Mouse (Mus musculus): ENCODE measurements around the gene Smim7. TPM values are rescaled to one million over a fixed set of nuclear protein-coding genes. Genes with fewer than 3 reads are reported as not detected.

The Smim7 gene
- polyA plus RNA-seq, 1 experiment: 0.97 TPM

DNA sequence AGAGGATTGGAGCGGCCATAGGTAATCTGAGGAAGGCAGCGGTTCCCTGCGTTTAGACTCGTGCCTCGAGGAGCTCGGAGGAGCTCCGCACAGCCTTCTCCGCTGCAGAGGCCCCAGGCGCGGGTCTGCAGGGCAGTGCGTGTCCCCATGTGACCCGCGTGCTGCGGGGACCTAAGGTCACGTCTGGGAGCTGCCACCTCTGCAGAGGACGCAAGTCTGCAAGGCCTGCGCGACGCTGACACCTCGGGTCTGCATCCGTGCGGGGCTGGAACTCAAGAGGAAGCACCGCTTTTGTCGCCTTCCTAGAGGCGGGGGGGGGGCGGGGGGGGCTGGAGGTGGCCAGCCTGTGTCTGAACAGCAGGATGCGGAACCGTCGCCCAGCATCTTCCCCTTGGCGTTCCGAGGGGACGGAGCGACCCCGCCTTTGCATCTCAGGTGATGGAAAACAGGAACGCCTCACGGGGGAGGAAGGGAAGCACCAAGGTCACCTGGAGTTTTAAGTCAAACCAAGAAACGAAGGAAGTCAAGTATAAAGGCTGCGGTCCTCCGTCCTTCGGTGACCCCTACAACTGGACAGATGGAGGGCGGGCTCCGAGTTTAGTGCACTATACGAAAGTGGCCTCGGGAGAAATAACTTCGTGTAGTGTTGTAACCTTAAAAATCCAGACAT is 22.1 kb downstream of the Smim7 start:
- Histone ChIP-seq H3K4me3 (replicated peaks) (peak overlapping the region; percentile 98), H3K27me3 (ENCODE audit: control insufficient read depth) (no peaks in the 10 kb centered on the region), H3K9me3 (ENCODE audit: control insufficient read depth, low read length) (no peaks in the 10 kb centered on the region), H3K36me3 (ENCODE audit: control insufficient read depth) (peaks cover 26% of the 10 kb centered on the region), H3K4me1 (ENCODE audit: control insufficient read depth) (peaks cover 45% of the 10 kb centered on the region)
- TF ChIP-seq TAL1 (IDR thresholded peaks at IDR 0.05; ENCODE audit: low read length) (no peak), GATA1 (IDR thresholded peaks at IDR 0.05; ENCODE audit: low read length) (no peak)

DNA sequence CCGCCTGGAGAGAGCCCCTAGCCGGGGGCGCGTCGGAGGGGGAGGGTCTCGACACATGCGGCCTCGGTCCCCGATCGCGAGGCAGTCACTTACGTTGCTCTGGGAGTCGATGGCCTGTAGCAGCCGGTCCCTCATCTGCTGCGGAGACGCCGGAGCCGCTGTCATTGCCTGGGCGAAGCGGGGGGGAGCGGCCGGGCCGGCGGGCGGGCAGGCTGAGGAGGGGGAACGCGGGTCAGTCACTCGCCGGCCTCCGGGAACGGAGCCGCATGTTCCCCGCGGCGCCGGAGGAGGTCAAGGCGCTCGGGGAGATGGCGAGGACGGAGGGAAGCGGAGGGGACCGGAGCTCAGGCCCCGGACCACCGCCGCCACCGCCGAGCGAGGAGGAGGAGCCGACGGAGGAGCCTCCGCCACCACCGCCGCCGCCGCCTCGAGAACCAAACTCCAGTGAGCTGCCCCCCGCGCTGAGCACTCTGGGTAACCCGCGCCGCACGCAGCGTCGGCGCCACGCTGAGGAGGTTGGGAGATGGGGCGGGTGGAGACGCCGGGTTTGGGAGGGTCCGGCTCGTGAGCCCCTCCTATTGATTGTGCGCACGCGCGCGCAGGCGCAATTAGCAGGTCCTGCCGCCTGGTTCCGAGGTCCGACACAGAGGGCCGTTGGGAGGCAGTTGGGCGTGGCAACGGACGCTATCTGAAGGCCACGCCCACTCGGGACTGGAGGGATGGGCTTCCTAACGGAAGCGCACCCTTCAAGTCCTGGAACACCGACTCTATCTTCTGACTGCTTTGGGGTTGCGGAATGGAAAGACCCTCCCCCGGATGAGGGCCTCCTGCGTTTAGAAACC is 22.9 kb downstream of the Smim7 start, which contains the start of gene Med26:
Gene Med26 (minus strand): TSS at position 469 of the 842 bp plus-strand sequence.
- no peaks in the 10 kb centered on the region for H3K27me3 ChIP-seq (ENCODE audit: control insufficient read depth)
- peaks cover 49% of the 10 kb centered on the region for H3K4me1 ChIP-seq (ENCODE audit: control insufficient read depth)
- peaks cover 33% of the 10 kb centered on the region for H3K36me3 ChIP-seq (ENCODE audit: control insufficient read depth)
- H3K9me3 ChIP-seq (ENCODE audit: control insufficient read depth, low read length): no peaks in the 10 kb centered on the region
- TF ChIP-seq GATA1 (IDR thresholded peaks at IDR 0.05; ENCODE audit: low read length) (no peak), TAL1 (IDR thresholded peaks at IDR 0.05; ENCODE audit: low read length) (no peak)
- H3K4me3 ChIP-seq (replicated peaks): peak within 1 kb of the TSS; percentile 98

DNA sequence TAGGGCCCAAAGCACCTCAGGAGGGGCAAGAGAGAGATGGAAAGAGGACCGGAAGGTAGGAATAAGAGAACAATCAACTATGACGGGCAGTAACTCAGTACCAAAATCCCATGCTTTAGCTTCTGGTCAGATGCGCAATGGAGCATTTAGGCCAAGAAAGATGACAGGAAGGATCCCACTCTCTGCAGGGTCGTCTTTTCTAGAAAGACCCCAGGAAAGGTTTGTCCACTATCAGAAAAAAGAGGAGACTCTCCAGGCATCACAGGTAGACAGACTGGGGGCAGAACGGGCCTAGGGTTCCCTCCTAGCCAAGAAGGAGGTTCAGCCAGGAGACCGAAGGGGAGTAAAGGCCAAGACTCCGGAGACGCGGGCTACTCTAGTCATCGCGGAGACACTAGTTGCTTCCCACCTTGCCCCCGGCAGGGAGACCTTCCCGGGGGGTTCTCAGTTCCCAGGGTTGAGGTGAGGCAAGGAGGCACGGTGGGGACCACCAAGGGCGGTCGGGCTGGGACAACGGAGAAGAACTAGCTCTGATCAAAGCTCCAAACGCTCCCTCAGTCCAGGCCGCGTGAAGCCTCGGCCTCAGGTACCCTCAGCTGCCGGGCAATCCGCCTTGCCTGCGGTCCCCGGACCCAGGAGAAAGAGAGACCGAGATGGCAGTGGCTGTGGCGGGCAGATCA is 23.6 kb downstream of the Smim7 start:
- Histone ChIP-seq H3K36me3 (ENCODE audit: control insufficient read depth) (peaks cover 37% of the 10 kb centered on the region), H3K9me3 (ENCODE audit: control insufficient read depth, low read length) (no peaks in the 10 kb centered on the region), H3K4me1 (ENCODE audit: control insufficient read depth) (peaks cover 54% of the 10 kb centered on the region), H3K27me3 (ENCODE audit: control insufficient read depth) (no peaks in the 10 kb centered on the region), H3K4me3 (replicated peaks) (peak overlapping the region; percentile 98)
- TF ChIP-seq TAL1 (IDR thresholded peaks at IDR 0.05; ENCODE audit: low read length) (no peak), GATA1 (IDR thresholded peaks at IDR 0.05; ENCODE audit: low read length) (no peak)

DNA sequence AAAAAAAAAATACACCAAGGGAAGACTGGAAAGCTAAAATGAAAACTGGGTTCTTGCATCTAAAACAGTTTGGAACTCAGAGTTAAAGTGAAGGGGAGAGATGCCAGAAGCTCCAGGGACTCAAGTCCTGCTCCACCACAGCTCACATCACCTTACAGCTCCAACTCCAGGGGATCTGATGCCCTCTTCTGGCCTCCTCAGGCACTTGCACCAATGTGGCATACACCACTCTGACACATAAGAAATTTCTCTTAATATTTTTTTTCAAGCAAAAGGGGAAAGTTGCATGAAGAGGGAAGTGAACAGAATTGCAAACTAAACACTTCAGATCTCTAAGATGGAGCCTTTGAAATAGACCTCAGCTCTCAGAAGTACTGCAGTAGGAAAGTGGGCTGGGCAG is 31.7 kb downstream of the Smim7 start:
- TF ChIP-seq GATA1 (IDR thresholded peaks at IDR 0.05; ENCODE audit: low read length) (no peak), TAL1 (IDR thresholded peaks at IDR 0.05; ENCODE audit: low read length) (no peak)
- Histone ChIP-seq H3K9me3 (ENCODE audit: control insufficient read depth, low read length) (no peaks in the 10 kb centered on the region), H3K27me3 (ENCODE audit: control insufficient read depth) (no peaks in the 10 kb centered on the region), H3K36me3 (ENCODE audit: control insufficient read depth) (peaks cover 40% of the 10 kb centered on the region), H3K4me3 (replicated peaks) (no peak overlapping the region), H3K4me1 (ENCODE audit: control insufficient read depth) (peaks cover 22% of the 10 kb centered on the region)

DNA sequence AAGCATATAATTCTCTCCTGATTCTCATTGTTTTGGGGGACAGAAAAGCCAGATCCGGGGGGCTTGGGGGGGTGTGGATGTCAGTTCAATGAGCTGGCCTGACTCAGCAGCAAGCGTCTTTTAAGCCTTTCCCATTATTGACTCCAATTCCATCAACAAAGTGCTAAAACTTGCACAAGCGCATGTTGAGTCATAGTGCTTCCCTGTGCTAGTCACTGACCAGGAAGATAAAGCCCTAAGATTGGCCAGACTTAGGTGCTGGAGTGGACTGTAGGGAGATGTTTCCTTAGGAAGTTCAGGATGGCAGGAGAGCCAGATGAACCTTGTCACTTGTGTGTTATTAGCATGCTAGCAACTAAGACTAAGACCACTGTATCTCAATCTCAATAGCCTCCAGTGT is 36.0 kb downstream of the Smim7 start:
- no peaks in the 10 kb centered on the region for H3K27me3 ChIP-seq (ENCODE audit: control insufficient read depth)
- peaks cover 27% of the 10 kb centered on the region for H3K36me3 ChIP-seq (ENCODE audit: control insufficient read depth)
- peaks cover 9% of the 10 kb centered on the region for H3K4me1 ChIP-seq (ENCODE audit: control insufficient read depth)
- no peaks in the 10 kb centered on the region for H3K9me3 ChIP-seq (ENCODE audit: control insufficient read depth, low read length)
- no peak overlapping the region for H3K4me3 ChIP-seq (replicated peaks)
- TF ChIP-seq GATA1 (IDR thresholded peaks at IDR 0.05; ENCODE audit: low read length) (no peak), TAL1 (IDR thresholded peaks at IDR 0.05; ENCODE audit: low read length) (no peak)

DNA sequence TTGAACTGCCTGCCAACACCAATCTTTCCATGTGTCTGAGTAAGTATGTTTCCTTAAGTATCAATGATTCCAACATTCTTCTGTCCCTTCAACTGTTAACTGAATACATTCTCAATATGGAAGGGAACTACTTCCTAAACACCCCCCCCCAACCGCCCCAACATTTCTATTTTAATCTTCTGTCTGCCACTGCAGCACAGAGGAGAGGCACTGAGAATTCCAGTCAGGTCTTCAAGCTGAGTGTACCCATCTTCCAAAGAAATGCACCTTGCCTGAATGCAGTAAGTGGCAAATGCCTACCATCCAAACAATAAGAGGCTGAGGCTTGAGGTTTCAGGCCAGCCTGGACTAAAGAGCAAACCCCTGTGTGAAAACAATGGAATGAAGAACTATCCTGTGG is 38.8 kb downstream of the Smim7 start:
- no peak overlapping the region for H3K4me3 ChIP-seq (replicated peaks)
- H3K27me3 ChIP-seq (ENCODE audit: control insufficient read depth): no peaks in the 10 kb centered on the region
- no peaks in the 10 kb centered on the region for H3K9me3 ChIP-seq (ENCODE audit: control insufficient read depth, low read length)
- peaks cover 4% of the 10 kb centered on the region for H3K4me1 ChIP-seq (ENCODE audit: control insufficient read depth)
- H3K36me3 ChIP-seq (ENCODE audit: control insufficient read depth): peaks cover 26% of the 10 kb centered on the region
- TF ChIP-seq GATA1 (IDR thresholded peaks at IDR 0.05; ENCODE audit: low read length) (no peak), TAL1 (IDR thresholded peaks at IDR 0.05; ENCODE audit: low read length) (no peak)

DNA sequence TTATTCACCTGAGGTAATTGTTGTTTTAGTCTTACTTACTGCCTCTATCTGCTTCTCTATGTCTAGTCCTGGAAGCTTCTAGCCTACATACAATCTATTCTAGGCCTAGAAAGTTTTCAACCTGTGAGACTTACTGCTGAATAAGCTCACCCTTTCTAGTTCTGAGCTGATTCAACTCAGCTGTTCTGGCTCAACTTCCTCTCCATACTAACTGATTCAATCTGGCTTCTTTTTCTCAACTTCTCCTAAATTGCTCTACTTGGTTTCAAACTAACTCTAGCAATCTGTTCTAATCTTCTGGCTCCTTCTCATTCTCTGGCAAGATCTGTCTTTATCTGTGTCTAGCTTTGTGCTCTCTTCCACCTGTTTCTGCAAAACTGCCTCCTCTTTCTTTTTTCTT is 49.0 kb downstream of the Smim7 start:
- no peak for TF ChIP-seq TAL1 (IDR thresholded peaks at IDR 0.05; ENCODE audit: low read length)
- TF ChIP-seq GATA1 (IDR thresholded peaks at IDR 0.05; ENCODE audit: low read length): no peak
- Histone ChIP-seq H3K4me1 (ENCODE audit: control insufficient read depth) (peaks cover 11% of the 10 kb centered on the region), H3K9me3 (ENCODE audit: control insufficient read depth, low read length) (no peaks in the 10 kb centered on the region), H3K4me3 (replicated peaks) (no peak overlapping the region), H3K27me3 (ENCODE audit: control insufficient read depth) (no peaks in the 10 kb centered on the region), H3K36me3 (ENCODE audit: control insufficient read depth) (peaks cover 21% of the 10 kb centered on the region)

DNA sequence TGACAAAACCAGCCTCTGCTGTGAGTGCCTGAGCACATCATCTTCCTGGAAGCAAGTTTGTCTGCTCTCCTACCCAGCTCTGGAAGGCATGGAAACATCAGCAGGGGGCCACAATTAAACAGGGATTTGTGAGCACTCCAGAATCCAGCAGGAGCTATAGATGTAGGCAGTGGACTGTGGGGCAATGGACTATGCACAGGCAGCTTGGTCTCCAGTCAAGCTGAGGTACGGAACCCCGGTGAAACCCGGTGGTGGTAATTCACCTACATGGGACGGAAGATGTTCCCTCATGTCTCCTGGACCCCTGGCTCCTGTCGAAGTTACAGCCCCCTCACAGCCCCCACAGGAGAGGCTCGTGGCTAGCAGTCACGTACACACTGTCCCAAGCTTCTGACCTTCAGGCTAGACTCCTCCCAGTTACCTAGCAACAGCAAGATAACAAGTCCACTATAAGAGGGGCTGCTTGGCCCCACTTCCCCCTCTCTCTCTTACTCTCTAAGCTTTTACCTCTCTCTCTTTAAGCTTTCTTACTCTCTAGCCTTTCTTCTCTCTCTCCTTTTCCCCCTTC is 53.4 kb downstream of the Smim7 start:
- no peak overlapping the region for H3K4me3 ChIP-seq (replicated peaks)
- no peaks in the 10 kb centered on the region for H3K9me3 ChIP-seq (ENCODE audit: control insufficient read depth, low read length)
- peaks cover 21% of the 10 kb centered on the region for H3K4me1 ChIP-seq (ENCODE audit: control insufficient read depth)
- no peaks in the 10 kb centered on the region for H3K27me3 ChIP-seq (ENCODE audit: control insufficient read depth)
- H3K36me3 ChIP-seq (ENCODE audit: control insufficient read depth): peaks cover 35% of the 10 kb centered on the region
- TF ChIP-seq GATA1 (IDR thresholded peaks at IDR 0.05; ENCODE audit: low read length) (no peak), TAL1 (IDR thresholded peaks at IDR 0.05; ENCODE audit: low read length) (no peak)

Other genes with a start within 250 kb of the Smim7 start
- gene Eps15l1, start 149.6 kb downstream of the Smim7 start, polyA plus RNA-seq (2012): 3.2 and 4.0 TPM in 2 replicates
- not detected in 2 replicates for gene Calr3, start 127.2 kb downstream of the Smim7 start, polyA plus RNA-seq (2012)
- 0.05 and 0.08 TPM in 2 replicates for gene 1700030K09Rik, start 127.2 kb downstream of the Smim7 start, polyA plus RNA-seq (2012)
- gene Cherp, start 95.9 kb downstream of the Smim7 start, polyA plus RNA-seq (2012): 13.3 and 16.8 TPM in 2 replicates
- gene Slc35e1, start 78.5 kb downstream of the Smim7 start, polyA plus RNA-seq (2012): 0.29 and 0.33 TPM in 2 replicates
- gene Med26, start 22.8 kb downstream of the Smim7 start, polyA plus RNA-seq (2012): 3.0 and 3.1 TPM in 2 replicates
- gene Tmem38a, start 967 bp upstream of the Smim7 start, polyA plus RNA-seq (2012): 0.06 and 0.14 TPM in 2 replicates
- gene Nwd1, start 75.6 kb upstream of the Smim7 start, polyA plus RNA-seq (2012): under 0.01 TPM in 1 of 2 replicates, not detected in the other
- 3.1 and 4.5 TPM in 2 replicates for gene Sin3b, start 152.2 kb upstream of the Smim7 start, polyA plus RNA-seq (2012)
- gene F2rl3, start 190.8 kb upstream of the Smim7 start, polyA plus RNA-seq (2012): 0.04 and 0.05 TPM in 2 replicates